Mouse (Mus musculus) brain, embryonic 14.5 days (tissue): ENCODE results near the gene Olfr298.

Source experiments
- CTCF ChIP-seq: fragments of 200-500 bp; IDR thresholded peaks from 2 replicates; pipeline ENCODE4 v1.5.1; 2012; ENCODE audit warnings: inconsistent platforms, mild to moderate bottlenecking, moderate library complexity, borderline replicate concordance; ENCODE audit not compliant: insufficient read depth, insufficient read length; ENCODE audit errors: extremely low read depth
- POLR2A ChIP-seq: fragments of 200-500 bp; IDR thresholded peaks from 2 replicates; pipeline ENCODE4 v1.6.1; 2012; ENCODE audit warnings: mild to moderate bottlenecking, inconsistent platforms, borderline replicate concordance; ENCODE audit not compliant: poor library complexity, insufficient read depth, insufficient read length, severe bottlenecking; ENCODE audit errors: extremely low read depth

- TF ChIP-seq POLR2A = no peak
- TF ChIP-seq CTCF = no peak
These were observed 27.4 kb upstream of the Olfr298 start, which contains the start of gene Olfr297 for GRCm38 (mm10) chr7:86519668-86520067.
